Mouse (Mus musculus) embryo, embryonic 9.5 days (tissue): ENCODE measurements at regions not wholly inside any gene's neighbourhood (a gene's known extent, or its start where the extent isn't known, plus 50 kb on each side); places are given as distances from the start of the nearest gene placed in this dataset.

Experiments
- DNase-seq: peaks from one replicate; pipeline ENCODE4 v3.0.0-alpha.2; 2017; ENCODE audit errors: extremely low spot score

GRCm38 (mm10) chr3:143193263-143193970 is 311.6 kb upstream of the Pkn2 start:
- DNase-seq, result no peak

- DNase-seq, result peak; percentile 18
Measured at GRCm38 (mm10) chr3:143188931-143189330, 307.1 kb upstream of the Pkn2 start.

GRCm38 (mm10) chr3:143173971-143174370 is 292.2 kb upstream of the Pkn2 start:
- DNase-seq, result no peak

- DNase-seq, result no peak
Measured at GRCm38 (mm10) chr3:143162444-143162843, 280.6 kb upstream of the Pkn2 start.

GRCm38 (mm10) chr3:143161993-143162392 is 280.2 kb upstream of the Pkn2 start:
- DNase-seq, result no peak

- DNase-seq, result peak; percentile 7
Measured at GRCm38 (mm10) chr3:143158568-143158967, 276.8 kb upstream of the Pkn2 start.

- DNase-seq, result no peak
Measured at GRCm38 (mm10) chr3:143156733-143157524, 275.1 kb upstream of the Pkn2 start.

- DNase-seq, result no peak
Measured at GRCm38 (mm10) chr3:143156174-143156573, 274.4 kb upstream of the Pkn2 start.

- no peak for DNase-seq
Measured at GRCm38 (mm10) chr3:143155556-143155955, 273.8 kb upstream of the Pkn2 start.

GRCm38 (mm10) chr3:143147471-143147870 is 265.7 kb upstream of the Pkn2 start:
- no peak for DNase-seq

- DNase-seq, result no peak
Measured at GRCm38 (mm10) chr3:143138952-143139351, 257.1 kb upstream of the Pkn2 start.

- DNase-seq, result no peak
Measured at GRCm38 (mm10) chr3:143134528-143134927, 252.7 kb upstream of the Pkn2 start.

GRCm38 (mm10) chr3:143107733-143108291 is 226.0 kb upstream of the Pkn2 start:
- DNase-seq, result no peak

GRCm38 (mm10) chr3:143104734-143105133 is 222.9 kb upstream of the Pkn2 start:
- peak; percentile 20 for DNase-seq

GRCm38 (mm10) chr3:143103333-143103732 is 221.5 kb upstream of the Pkn2 start:
- no peak for DNase-seq

- peak; percentile 45 for DNase-seq
Measured at GRCm38 (mm10) chr3:143100810-143101645, 219.2 kb upstream of the Pkn2 start.

- no peak for DNase-seq
Measured at GRCm38 (mm10) chr3:143100203-143100602, 218.4 kb upstream of the Pkn2 start.

- DNase-seq, result peak; percentile 22
Measured at GRCm38 (mm10) chr3:143092206-143092605, 210.4 kb upstream of the Pkn2 start.

GRCm38 (mm10) chr3:143090886-143091285 is 209.1 kb upstream of the Pkn2 start:
- DNase-seq, result no peak

- no peak for DNase-seq
Measured at GRCm38 (mm10) chr3:143090316-143090715, 208.5 kb upstream of the Pkn2 start.

- no peak for DNase-seq
Measured at GRCm38 (mm10) chr3:143087786-143088185, 206.0 kb upstream of the Pkn2 start.

- no peak for DNase-seq
Measured at GRCm38 (mm10) chr3:143078310-143078709, 196.5 kb upstream of the Pkn2 start.
